Mouse (Mus musculus): ENCODE measurements around the gene Sphkap. TPM values are rescaled to one million over a fixed set of nuclear protein-coding genes. Genes with fewer than 3 reads are reported as not detected.

Gene Sphkap
- 100 to 1,000 TPM; 172 to 192 TPM for total RNA-seq (2021)

DNA sequence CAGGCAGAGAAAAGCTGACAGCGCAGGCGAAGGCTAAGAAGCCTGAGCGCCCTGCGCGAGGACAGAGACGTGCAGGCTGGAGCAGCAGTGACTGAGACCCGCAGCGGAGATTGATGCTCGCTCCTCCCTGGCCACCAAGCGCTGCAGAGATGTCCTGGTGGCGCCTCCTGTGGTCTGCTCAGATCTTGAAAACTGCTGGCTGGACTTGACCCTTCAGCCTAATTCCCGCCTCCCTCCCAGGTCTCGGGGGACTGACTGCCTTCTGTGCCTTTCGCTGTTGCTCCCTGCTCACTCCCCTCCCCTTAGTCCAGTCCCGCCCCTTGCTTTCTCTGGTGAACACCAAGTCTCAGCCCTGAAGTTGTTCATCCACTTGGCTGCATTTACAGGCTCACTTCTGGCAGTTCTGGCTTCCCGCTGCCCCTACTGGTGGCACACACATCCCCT lies at the start of gene Sphkap:
TSS of gene Sphkap (minus strand) at position 180 of the 444 bp plus-strand sequence.
- intact Hi-C loops (cut with DNase I) = loop anchor here (5.0 to 10.0 kb wide), 5 partner anchors 99 to 277 kb away; no protein-coding TSS in a partner anchor
- peak; percentile 60 to 74 for DNase-seq (ENCODE audit: low spot score in 2 of 2)

DNA sequence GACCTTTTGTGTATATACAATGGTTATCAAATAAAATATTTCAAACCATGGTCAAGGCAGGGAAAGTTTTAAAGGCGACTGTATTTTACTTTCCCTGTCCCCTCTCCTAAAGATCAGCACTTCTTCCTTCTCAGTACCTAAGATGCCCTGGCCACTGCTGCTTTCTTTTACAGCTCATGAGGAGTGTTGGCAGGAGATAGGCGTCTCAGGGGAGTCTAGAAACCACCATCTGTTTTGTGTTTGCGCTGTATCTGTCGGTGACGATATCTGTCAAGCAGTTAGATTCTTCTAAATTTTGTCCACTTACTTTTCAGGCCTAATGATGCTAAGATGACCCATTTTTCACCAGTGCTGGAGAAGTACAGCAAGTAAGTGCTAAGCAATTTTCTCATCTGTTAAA lies 43.3 kb upstream of the Sphkap start:
- intact Hi-C loops (cut with DNase I) = no loop called here
- DNase-seq (ENCODE audit: low spot score in 2 of 2) = no peak

GRCm38 (mm10) chr1:83440422-83440821 lies 32.4 kb upstream of the Sphkap start:
- DNase-seq (ENCODE audit: low spot score in 2 of 2) = no peak
- intact Hi-C loops (cut with DNase I) = no loop called here

DNA sequence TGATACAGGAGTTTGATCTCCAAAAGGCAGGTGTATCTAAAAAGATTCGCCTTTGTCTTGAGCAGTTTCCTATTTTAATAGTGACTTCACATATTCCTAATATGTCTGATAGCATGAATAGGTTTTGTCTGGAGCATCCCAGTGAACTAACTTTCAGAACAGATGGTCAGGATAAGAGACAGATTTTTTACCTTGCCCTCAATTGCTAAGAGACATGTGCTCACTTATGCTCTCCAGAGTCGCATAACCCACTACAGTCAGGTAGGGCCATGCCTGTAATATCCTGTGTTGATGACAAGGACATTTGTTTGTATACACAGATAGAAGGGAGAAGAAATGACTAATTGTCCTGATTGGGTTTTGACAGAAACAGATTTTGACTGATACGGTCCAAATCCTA lies 25.9 kb upstream of the Sphkap start:
- intact Hi-C loops (cut with DNase I) = no loop called here
- no peak for DNase-seq (ENCODE audit: low spot score in 2 of 2)

- intact Hi-C loops (cut with DNase I) = no loop called here
- no peak for DNase-seq (ENCODE audit: low spot score in 2 of 2)
Measured at GRCm38 (mm10) chr1:83429866-83430265, 21.9 kb upstream of the Sphkap start.

GRCm38 (mm10) chr1:83407616-83408015 lies 384 bp downstream of the Sphkap start:
- intact Hi-C loops (cut with DNase I) = loop anchor here (2.0 to 10.0 kb wide), 6 partner anchors 100 to 309 kb away; no protein-coding TSS in a partner anchor
- DNase-seq (ENCODE audit: low spot score in 2 of 2) = no peak

GRCm38 (mm10) chr1:83406882-83407549 lies 984 bp downstream of the Sphkap start:
- intact Hi-C loops (cut with DNase I) = loop anchor here (2.0 to 10.0 kb wide), 6 partner anchors 100 to 310 kb away; no protein-coding TSS in a partner anchor
- peak; percentile 19 to 30 for DNase-seq (ENCODE audit: low spot score in 2 of 2)

- DNase-seq (ENCODE audit: low spot score in 2 of 2) = peak in 1 of 2 experiments; percentile 81
- intact Hi-C loops (cut with DNase I) = loop anchor here (10.0 kb wide), 1 partner anchor 284 kb away; no protein-coding TSS in a partner anchor
Measured at GRCm38 (mm10) chr1:83401079-83401478, 6.9 kb downstream of the Sphkap start.

- peak in 1 of 2 experiments; percentile 51 for DNase-seq (ENCODE audit: low spot score in 2 of 2)
- intact Hi-C loops (cut with DNase I) = loop anchor here (5.0 kb wide), 2 partner anchors 34 to 186 kb away; no protein-coding TSS in a partner anchor
Measured at GRCm38 (mm10) chr1:83396284-83396683, 11.7 kb downstream of the Sphkap start.

DNA sequence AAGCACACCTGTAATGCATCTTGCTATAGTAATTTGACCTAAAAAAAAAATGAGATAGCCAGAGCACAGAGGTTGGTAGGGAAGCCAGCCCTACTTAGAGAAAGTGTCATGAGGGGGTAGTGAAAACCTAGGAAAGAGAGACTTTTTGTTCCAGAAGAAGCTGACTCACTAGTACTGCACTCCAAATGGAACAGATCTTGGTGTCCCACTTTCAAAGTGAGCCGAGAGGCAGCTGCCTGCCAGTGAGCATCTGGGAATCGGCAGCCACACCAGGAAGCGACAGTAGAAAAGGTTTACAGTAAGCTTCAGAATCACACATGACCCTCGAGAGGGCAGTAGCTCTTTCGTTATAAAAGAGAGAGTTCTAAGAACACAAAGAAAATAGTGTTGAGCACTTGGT lies 12.4 kb downstream of the Sphkap start:
- peak in 1 of 2 experiments; percentile 85 for DNase-seq (ENCODE audit: low spot score in 2 of 2)
- intact Hi-C loops (cut with DNase I) = loop anchor here (5.0 kb wide), 2 partner anchors 33 to 187 kb away; no protein-coding TSS in a partner anchor

GRCm38 (mm10) chr1:83389419-83389818 lies 18.6 kb downstream of the Sphkap start:
- intact Hi-C loops (cut with DNase I) = no loop called here

DNA sequence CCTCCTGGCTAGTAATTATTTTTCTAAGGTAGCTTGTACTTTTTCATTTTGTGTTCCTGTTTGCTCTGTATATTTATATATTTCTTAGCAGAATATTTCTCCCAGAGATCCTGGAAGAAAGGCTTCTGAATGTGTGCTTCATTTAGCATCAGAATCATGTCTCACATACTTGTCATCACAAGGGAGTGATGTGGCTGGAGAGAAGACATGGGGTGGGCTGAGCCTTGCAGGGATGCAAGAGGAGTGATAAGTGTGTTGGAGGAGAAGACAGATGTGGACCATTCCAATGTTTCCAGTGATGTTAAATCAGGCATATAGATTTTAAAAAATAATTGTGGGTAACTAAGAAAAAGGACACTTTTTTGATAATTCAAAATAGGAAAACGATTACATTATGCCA lies 30.6 kb downstream of the Sphkap start:
- intact Hi-C loops (cut with DNase I) = no loop called here
- no peak for DNase-seq (ENCODE audit: low spot score in 2 of 2)

More at GRCm38 (mm10) chr1:83389419-83389818, 18.6 kb downstream of the Sphkap start:
- DNase-seq (ENCODE audit: low spot score in 2 of 2) = peak in 1 of 2 experiments; percentile 41

DNA sequence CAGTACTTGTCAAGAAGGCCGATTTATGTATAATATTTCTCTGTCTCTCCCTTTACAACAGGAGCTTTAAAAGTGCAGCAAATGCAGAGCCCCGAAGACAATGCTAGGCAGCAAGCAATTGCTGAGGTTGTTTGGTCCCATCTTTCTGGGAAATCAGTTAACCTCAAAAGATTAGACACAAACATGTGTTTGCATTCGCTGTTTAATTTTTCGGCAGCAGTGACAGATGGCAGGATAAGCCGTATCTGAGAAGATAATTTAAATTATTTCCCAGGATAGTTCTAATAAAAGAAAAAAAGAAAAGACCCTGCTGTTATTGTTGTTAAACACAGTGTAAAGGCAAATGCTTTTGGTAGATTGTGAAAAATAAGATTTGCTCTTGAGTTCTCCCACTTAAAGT lies 41.5 kb downstream of the Sphkap start:
- intact Hi-C loops (cut with DNase I) = no loop called here
- DNase-seq (ENCODE audit: low spot score in 2 of 2) = no peak

GRCm38 (mm10) chr1:83362168-83362567 lies 45.8 kb downstream of the Sphkap start:
- intact Hi-C loops (cut with DNase I) = loop anchor here (5.0 kb wide), 1 partner anchor 35 kb away; no protein-coding TSS in a partner anchor
- peak in 1 of 2 experiments; percentile 66 for DNase-seq (ENCODE audit: low spot score in 2 of 2)

DNA sequence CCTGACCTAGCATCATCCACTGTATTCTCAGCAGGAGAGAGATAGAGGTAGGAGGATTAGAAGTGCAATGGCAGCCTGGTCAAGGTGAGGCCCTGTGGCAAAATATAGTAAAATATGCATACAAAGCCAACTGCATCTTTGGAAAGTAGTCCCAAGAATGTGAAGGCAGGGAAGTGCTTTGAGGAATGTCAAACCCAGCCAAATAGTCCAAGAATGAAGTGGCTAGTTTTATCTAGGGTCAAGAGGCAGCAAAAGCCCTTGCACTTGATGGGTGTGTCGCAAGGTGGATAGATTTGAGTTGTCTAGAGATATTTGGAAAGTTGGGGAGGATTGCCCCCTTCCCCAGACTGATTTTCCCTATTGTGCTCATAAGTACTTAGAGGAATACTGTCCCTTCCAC lies 61.5 kb downstream of the Sphkap start:
- intact Hi-C loops (cut with DNase I) = no loop called here
- no peak for DNase-seq (ENCODE audit: low spot score in 2 of 2)

GRCm38 (mm10) chr1:83345572-83345971 lies 62.4 kb downstream of the Sphkap start:
- DNase-seq (ENCODE audit: low spot score in 2 of 2) = peak; percentile 32 to 41
- intact Hi-C loops (cut with DNase I) = no loop called here

DNA sequence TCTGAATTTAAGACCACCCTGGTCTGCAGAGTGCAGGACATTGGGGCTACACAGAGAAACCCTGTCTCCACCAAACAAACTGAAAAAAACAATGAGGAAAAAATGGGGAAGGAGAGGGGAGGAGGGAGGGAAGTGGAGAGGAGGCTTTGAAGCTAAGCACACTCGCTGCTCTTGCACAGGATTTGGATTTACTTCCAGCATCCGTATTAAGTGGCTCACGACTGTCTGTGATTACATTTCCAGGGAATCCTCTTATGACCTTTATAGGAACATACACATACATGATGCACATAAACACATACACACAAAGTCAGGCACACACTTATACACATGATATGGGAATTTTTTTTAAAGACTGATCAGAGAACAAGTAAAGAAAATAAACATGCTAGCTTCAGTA lies 62.9 kb downstream of the Sphkap start:
- intact Hi-C loops (cut with DNase I) = no loop called here
- no peak for DNase-seq (ENCODE audit: low spot score in 2 of 2)

DNA sequence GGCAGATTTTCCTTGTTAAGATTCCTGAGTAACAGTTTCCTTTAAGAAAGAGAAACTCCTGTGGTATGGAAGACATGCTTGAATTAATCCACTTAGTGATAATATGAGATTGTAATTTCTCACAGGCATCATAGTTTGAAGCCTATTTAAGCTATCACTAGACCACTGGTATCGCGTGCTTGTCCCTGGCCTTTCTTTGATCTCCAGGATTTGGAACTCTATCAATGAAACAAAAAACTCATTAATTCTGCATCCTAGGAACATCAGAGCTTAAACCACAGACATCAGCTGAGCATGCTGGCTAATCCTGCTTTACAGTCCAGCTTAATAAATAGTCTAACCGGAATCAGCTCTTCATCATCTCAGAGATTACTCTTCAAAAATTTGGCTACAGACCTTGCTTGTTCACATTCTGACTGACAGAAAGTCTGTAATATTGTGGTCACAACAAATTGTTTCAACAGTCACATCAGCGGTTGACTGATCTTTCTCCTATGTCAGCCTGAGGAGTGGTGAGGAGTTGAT lies 65.2 kb downstream of the Sphkap start:
- no peak for DNase-seq (ENCODE audit: low spot score in 2 of 2)
- intact Hi-C loops (cut with DNase I) = no loop called here

DNA sequence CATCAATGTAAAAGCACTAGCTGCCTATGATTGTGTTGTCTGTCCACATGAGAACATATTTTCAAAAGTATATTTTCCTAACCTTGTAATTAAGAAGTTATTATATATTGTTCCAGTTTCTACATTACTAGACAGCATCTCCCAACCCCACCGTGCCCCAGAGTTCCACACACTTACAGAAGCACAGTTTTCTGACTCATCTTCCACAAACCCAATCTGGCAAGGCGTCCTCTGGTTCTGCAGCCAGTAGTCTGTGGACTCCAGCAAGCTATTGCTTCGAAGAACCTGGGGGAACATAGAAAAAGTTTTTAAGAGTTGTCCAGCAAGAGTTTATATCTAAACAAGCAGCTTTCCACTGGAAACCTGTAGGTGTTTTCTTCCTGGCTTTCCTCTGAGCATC lies 68.6 kb downstream of the Sphkap start:
- intact Hi-C loops (cut with DNase I) = no loop called here
- peak in 1 of 2 experiments; percentile 43 for DNase-seq (ENCODE audit: low spot score in 2 of 2)

- DNase-seq (ENCODE audit: low spot score in 2 of 2) = no peak
Measured at GRCm38 (mm10) chr1:83316917-83317316, 91.1 kb downstream of the Sphkap start.

DNA sequence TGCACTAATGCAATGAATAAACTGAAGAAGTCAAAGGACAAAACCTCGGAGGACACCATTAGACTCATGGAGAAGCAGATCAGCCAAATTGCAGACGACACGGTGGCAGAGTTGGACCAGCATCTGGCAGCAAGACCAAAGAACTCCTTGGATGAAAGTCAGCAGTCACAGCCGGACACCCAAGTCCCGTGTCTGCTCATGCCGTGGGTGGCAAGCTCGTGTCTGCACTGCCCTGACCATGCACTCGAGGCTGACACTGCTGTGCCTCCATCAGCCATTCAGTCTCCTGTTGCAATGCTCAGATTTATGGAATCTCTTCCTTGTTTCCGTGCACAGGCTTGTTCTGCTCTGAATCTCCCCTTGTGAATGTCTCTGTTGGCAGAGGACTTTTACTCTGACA lies 92.9 kb downstream of the Sphkap start:
- intact Hi-C loops (cut with DNase I) = no loop called here
- no peak for DNase-seq (ENCODE audit: low spot score in 2 of 2)

More at GRCm38 (mm10) chr1:83316917-83317316, 91.1 kb downstream of the Sphkap start:
- intact Hi-C loops (cut with DNase I) = no loop called here
